Mouse (Mus musculus): ENCODE measurements at regions not wholly inside any gene's neighbourhood (a gene's known extent, or its start where the extent isn't known, plus 50 kb on each side); places are given as distances from the start of the nearest gene placed in this dataset.

DNA sequence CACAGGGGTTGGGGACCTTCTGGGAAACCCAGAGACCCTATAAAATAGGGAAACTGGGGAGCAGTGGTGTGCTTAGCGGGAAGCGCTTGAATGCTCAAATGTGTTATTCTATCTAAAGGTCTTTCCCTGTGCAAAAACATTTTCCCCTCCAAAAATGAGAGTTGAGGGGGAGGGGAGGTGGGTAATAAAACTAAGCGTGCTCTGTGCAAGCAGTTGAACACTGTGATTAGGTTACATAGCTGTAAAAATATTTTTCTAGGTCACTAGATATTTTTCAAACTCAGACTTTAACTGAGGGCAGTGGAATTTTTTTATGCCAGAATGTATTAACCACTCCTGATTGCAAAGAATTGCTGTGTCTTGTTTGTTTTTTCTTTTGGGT lies 77.0 kb upstream of the Tbl1x start:
- DNase-seq (ENCODE audit: low spot score): no peak

DNA sequence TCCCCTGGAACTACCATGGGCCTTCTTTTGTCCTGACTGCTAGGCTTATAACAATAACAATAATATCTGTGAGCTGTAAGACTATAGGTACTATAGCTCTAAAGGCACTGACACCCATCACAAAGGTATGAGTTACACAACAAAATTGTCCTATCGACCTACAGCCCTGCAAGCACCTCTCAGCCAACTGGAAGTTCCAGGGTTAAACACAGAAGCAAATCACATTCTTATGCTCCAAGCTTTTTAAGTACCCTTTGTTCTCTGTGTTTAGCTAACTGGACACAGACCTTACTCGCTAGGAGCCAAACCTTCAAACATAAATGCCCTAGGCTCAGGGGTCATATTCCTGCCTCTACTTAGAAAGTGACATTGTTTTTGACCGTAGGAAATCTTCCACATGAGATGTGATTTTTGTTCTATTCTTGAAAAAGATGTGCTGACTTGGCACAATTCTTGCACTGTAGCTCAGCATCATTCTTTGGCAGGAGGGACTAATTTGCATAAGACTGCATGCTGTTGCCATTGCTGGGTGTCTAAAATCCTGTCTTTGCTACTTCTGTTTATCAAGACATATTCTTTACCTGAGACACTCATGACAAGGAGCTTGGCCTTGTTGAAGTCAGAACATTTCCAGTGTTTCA lies 66.8 kb upstream of the Tbl1x start:
- DNase-seq (ENCODE audit: low spot score): no peak

DNA sequence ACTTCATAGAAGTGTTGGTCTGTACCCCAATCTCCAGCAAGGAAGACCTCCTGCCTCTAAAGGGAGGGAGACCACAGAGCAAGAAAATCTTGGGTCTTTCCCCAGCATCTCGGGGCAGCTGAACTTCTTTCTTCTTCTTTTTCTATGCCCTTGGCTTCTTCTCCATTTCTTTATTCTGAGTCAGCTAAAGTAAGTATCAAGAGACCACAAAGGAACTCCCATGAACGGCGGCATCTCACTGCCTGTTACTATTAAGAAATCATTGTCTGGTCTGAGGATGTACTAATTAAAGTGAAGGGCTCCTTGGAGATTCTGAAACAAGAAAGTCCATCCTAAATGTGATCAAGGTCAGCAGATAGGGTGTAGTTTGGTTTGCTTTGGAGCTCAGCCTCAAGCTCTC lies 64.1 kb upstream of the Tbl1x start:
- DNase-seq (ENCODE audit: low spot score): no peak

DNA sequence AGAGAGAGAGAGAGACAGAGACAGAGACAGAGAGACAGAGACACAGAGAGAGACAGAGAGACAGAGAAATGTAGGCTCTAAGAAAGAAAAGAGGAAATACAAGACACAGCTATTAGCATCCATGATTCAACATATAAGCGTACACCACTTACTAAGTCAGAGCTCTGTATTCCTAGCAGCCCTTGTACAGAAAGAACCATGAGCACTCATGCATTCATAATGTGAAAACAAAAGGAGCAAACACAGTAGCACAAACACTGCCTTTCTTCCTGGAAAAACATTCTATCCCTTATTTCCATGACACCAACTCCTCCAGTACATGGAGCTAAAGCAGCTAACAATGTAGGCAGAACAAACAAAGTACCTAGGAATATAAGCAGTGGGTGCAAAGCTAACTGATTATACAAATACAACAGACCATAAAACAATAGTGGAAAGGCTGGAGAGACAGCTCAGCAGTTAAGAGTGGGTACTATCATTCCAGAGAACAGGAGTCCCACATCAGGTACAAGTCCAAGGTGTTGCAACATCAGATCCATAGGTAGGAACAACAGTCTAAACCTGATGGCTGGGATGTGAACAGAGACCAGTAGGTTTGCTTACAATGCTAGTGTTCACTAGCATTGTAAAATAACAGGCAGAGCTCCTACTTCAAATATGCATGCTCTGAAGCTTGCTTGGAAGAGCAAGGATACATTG lies 58.7 kb upstream of the Tbl1x start:
- no peak for DNase-seq (ENCODE audit: low spot score)
